Mouse (Mus musculus) mesoderm, embryonic 11.5 days (tissue): ENCODE results near the gene Nhp2.
A peak's percentile ranks its signal among the peaks of the same experiment; 100 is the strongest.

ENCODE experiments used
- DNase-seq: peaks from one replicate; pipeline ENCODE4 v3.0.0-alpha.2; 2012; ENCODE audit warnings: low read depth, low spot score

Gene Nhp2

GRCm38 (mm10) chr11:51635525-51636322, 16.2 kb downstream of the Nhp2 start, which contains the start of gene Rmnd5b:
Gene Rmnd5b (minus strand): TSS chr11:51635896.
- DNase-seq, result peak; percentile 87

GRCm38 (mm10) chr11:51636323-51636684, 16.8 kb downstream of the Nhp2 start:
- DNase-seq, result peak; percentile 79

- peak; percentile 82 for DNase-seq
These were observed 18.5 kb downstream of the Nhp2 start for GRCm38 (mm10) chr11:51637971-51638414.

- DNase-seq, result no peak
These were observed 19.0 kb downstream of the Nhp2 start for GRCm38 (mm10) chr11:51638497-51638896.

GRCm38 (mm10) chr11:51640748-51641147, 21.2 kb downstream of the Nhp2 start:
- no peak for DNase-seq

GRCm38 (mm10) chr11:51643202-51643601, 23.7 kb downstream of the Nhp2 start:
- DNase-seq, result no peak

- DNase-seq, result no peak
These were observed 24.2 kb downstream of the Nhp2 start for GRCm38 (mm10) chr11:51643761-51644160.

- DNase-seq, result no peak
These were observed 24.7 kb downstream of the Nhp2 start for GRCm38 (mm10) chr11:51644217-51644616.

GRCm38 (mm10) chr11:51645293-51645692, 25.8 kb downstream of the Nhp2 start:
- no peak for DNase-seq

- no peak for DNase-seq
These were observed 26.7 kb downstream of the Nhp2 start for GRCm38 (mm10) chr11:51646245-51646644.

GRCm38 (mm10) chr11:51646751-51647667, 27.5 kb downstream of the Nhp2 start:
- DNase-seq, result no peak

GRCm38 (mm10) chr11:51648566-51648965, 29.0 kb downstream of the Nhp2 start:
- DNase-seq, result peak; percentile 75

GRCm38 (mm10) chr11:51649111-51649888, 29.8 kb downstream of the Nhp2 start:
- no peak for DNase-seq

- DNase-seq, result no peak
These were observed 30.3 kb downstream of the Nhp2 start for GRCm38 (mm10) chr11:51649889-51650199.

GRCm38 (mm10) chr11:51650261-51650660, 30.7 kb downstream of the Nhp2 start:
- DNase-seq, result no peak

GRCm38 (mm10) chr11:51650691-51651515, 31.4 kb downstream of the Nhp2 start, which contains the start of the genes N4bp3 and D930048N14Rik:
Gene N4bp3 (minus strand): TSS chr11:51650842.
Gene D930048N14Rik (plus strand): TSS chr11:51650954.
- DNase-seq, result peak; percentile 72

GRCm38 (mm10) chr11:51652889-51653418, 33.4 kb downstream of the Nhp2 start:
- DNase-seq, result no peak

GRCm38 (mm10) chr11:51653736-51654135, 34.2 kb downstream of the Nhp2 start:
- DNase-seq, result no peak

GRCm38 (mm10) chr11:51654891-51655290, 35.4 kb downstream of the Nhp2 start:
- no peak for DNase-seq

GRCm38 (mm10) chr11:51656798-51657521, 37.4 kb downstream of the Nhp2 start:
- DNase-seq, result no peak
